Mouse (Mus musculus): ENCODE results near the gene Ppa2. TPM values are rescaled to one million over a fixed set of nuclear protein-coding genes. Genes with fewer than 3 reads are reported as not detected.

Ppa2 gene
- polyA plus RNA-seq, 1 experiment from 2014 or later: 112 TPM

DNA sequence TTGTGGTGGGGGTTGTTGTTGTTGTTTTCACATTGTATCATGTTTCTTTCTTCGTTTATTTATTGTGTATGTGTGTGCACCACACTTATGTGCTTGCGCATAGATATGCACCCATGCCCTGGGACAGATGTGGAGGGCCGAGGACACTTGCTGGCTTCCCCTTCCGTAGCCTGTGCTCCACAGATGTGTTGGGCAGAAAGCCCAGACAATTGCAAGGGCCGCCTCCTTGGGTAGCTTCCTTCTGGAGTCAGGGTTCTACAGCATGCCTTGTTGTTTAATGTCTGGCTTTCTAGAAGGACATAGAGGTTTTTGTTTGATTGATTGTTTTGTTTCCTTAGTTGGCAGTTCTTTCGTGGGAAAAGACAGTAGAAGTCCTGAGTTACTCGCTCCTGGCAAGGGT, 37.6 kb downstream of the Ppa2 start:
- Histone ChIP-seq H3K9ac (no peak overlapping the region), H3K4me1 (replicated peaks) (no peaks in the 10 kb centered on the region), H3K27ac (ENCODE audit: poor library complexity, severe bottlenecking) (no peak overlapping the region), H3K36me3 (peaks cover 33% of the 10 kb centered on the region), H3K27me3 (replicated peaks) (no peaks in the 10 kb centered on the region), H3K4me2 (no peak overlapping the region), H3K4me3 (no peak overlapping the region), H3K9me3 (replicated peaks) (no peaks in the 10 kb centered on the region)
- ATAC-seq (ENCODE audit: insufficient number of reproducible peaks, low FRiP score): no peak
- WGBS: 83% methylated on average over 7 of the region's 7 CpGs

DNA sequence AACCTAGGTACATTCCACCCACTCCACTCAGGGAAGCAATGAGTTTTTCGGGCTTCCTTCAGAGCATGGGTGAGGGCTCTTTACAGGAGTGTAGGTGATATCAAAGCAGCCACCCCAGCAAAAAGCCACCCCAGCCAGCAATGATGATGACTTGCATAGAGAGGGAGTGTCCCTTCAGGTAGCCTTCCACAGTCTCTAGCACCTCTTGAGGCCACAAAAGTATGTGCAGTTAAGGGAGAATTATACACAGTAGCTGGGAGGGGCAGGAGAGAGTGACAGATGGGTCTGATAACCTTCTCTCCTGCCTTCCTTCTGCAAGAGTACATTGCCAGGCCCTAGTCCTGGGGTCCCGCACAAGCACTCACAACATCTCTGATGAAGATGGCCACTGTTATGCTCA, 38.9 kb downstream of the Ppa2 start:
- H3K4me1 ChIP-seq (replicated peaks): no peaks in the 10 kb centered on the region
- H3K4me3 ChIP-seq: no peak overlapping the region
- no peaks in the 10 kb centered on the region for H3K9me3 ChIP-seq (replicated peaks)
- H3K27ac ChIP-seq (ENCODE audit: poor library complexity, severe bottlenecking): no peak overlapping the region
- no peak overlapping the region for H3K4me2 ChIP-seq
- no peak overlapping the region for H3K9ac ChIP-seq
- H3K27me3 ChIP-seq (replicated peaks): no peaks in the 10 kb centered on the region
- WGBS: 87% methylated on average over 2 of the region's 2 CpGs
- H3K36me3 ChIP-seq: peaks cover 33% of the 10 kb centered on the region
- ATAC-seq (ENCODE audit: insufficient number of reproducible peaks, low FRiP score): no peak

DNA sequence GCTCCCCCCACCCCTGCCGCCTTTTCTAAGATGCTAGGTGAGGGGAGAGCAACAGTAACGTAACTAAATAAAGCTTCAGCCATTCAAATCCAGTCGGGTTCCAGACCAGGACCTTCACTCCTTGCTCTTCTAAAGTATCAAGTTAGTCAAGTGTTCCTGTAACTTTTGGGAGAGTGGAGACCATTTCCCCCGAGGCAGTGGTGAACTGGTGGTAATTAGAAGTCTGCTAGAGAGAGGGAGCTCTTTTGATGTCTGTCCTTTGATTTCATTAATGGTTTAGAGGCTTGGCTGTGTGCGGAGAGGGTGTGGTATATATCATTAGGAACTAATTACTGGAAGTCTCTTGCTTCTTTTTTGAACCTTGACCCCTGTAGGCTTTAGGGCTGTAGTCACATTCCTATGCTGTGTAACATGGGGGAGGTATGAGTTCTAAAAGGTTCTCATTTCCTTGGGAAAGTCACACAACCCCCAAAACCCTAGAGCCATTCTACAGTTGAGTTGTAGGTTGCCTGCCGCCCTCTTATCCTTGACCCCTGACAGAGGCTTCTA, 47.6 kb downstream of the Ppa2 start:
- WGBS: 69% methylated on average over 6 of the region's 6 CpGs
- no peaks in the 10 kb centered on the region for H3K27me3 ChIP-seq (replicated peaks)
- peaks cover 7% of the 10 kb centered on the region; the same call in 1 of the 2 replicates for H3K36me3 ChIP-seq
- no peaks in the 10 kb centered on the region for H3K9me3 ChIP-seq (replicated peaks)
- no peak for ATAC-seq (ENCODE audit: insufficient number of reproducible peaks, low FRiP score)
- H3K4me2 ChIP-seq: no peak overlapping the region
- H3K27ac ChIP-seq (ENCODE audit: poor library complexity, severe bottlenecking): no peak overlapping the region
- no peak overlapping the region for H3K4me3 ChIP-seq
- no peaks in the 10 kb centered on the region for H3K4me1 ChIP-seq (replicated peaks)
- no peak overlapping the region for H3K9ac ChIP-seq

DNA sequence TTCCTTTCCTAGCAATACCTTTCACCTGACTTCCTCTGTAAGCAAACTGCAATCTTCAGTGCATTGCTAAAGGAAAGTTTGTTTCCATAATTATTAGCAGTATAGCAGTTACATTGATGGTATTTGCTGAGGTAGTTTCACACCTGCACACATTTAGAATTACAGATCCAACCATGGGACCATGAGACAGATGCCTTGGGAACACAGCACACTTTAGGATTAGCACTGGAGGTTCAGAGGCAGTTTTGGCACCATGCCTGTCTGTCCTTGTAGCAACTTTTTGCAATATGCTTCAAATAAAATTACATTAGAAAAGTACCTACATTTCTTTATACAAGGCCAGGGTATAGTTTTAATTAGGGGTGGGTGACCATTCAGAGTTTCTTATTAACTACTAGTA, 48.1 kb downstream of the Ppa2 start:
- Histone ChIP-seq H3K9ac (no peak overlapping the region), H3K4me1 (replicated peaks) (no peaks in the 10 kb centered on the region), H3K4me2 (no peak overlapping the region), H3K36me3 (peaks cover 7% of the 10 kb centered on the region; the same call in 1 of the 2 replicates), H3K9me3 (replicated peaks) (no peaks in the 10 kb centered on the region), H3K4me3 (no peak overlapping the region), H3K27me3 (replicated peaks) (no peaks in the 10 kb centered on the region), H3K27ac (ENCODE audit: poor library complexity, severe bottlenecking) (no peak overlapping the region)
- ATAC-seq (ENCODE audit: insufficient number of reproducible peaks, low FRiP score): no peak

DNA sequence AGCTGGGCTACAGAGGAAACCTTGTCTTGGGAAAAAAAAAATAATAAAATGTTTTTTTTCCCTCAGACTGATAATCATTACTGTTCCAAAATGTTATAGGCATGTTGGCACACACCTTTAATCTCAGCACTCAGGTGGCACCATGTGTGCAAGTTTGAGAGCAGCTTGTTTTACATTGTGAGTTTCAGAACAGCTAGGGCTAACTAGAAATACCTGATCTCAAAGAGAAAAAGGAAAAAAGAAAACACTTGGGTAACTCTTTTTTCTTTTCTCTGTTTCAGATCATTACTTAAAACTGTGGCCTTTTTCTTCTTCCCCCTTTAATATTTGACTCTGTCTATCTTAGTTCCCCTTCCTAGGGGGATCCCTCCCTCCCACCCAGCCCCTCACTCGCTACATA, 51.5 kb downstream of the Ppa2 start:
- Histone ChIP-seq H3K27me3 (replicated peaks) (no peaks in the 10 kb centered on the region), H3K4me3 (no peak overlapping the region), H3K9me3 (replicated peaks) (no peaks in the 10 kb centered on the region), H3K36me3 (peaks cover 14% of the 10 kb centered on the region), H3K9ac (no peak overlapping the region), H3K4me1 (replicated peaks) (no peaks in the 10 kb centered on the region), H3K4me2 (no peak overlapping the region), H3K27ac (ENCODE audit: poor library complexity, severe bottlenecking) (no peak overlapping the region)
- no peak for ATAC-seq (ENCODE audit: insufficient number of reproducible peaks, low FRiP score)
- 80% methylated on average over 1 of the region's 1 CpGs for WGBS

DNA sequence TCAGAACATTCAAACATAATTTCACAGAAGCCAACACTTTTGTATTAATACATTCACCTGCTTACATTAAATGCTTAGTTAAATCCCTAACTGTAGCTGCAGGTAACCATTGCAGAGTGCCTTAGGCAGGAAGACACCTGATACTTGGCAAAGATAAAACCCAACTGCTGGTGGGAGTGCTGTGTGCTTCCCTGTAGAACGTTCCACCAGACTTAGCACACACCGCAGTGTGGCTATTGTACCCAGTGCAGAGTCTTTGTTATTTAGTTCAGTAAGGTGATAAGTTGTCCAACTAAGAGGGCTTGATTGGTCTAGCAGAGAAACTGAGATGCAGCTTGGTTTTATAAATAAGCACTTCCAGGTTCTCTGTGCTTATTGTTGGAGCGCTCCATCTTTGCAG, 54.2 kb downstream of the Ppa2 start:
- no peak overlapping the region for H3K4me2 ChIP-seq
- no peak for ATAC-seq (ENCODE audit: insufficient number of reproducible peaks, low FRiP score)
- WGBS: 80% methylated on average over 3 of the region's 3 CpGs
- H3K4me1 ChIP-seq (replicated peaks): 0 out of 2 replicates have a peak, but pooled peaks cover 5% of the 10 kb centered on the region
- no peak overlapping the region for H3K4me3 ChIP-seq
- H3K36me3 ChIP-seq: peaks cover 17% of the 10 kb centered on the region
- H3K27me3 ChIP-seq (replicated peaks): no peaks in the 10 kb centered on the region
- no peak overlapping the region for H3K27ac ChIP-seq (ENCODE audit: poor library complexity, severe bottlenecking)
- no peaks in the 10 kb centered on the region for H3K9me3 ChIP-seq (replicated peaks)
- H3K9ac ChIP-seq: no peak overlapping the region

DNA sequence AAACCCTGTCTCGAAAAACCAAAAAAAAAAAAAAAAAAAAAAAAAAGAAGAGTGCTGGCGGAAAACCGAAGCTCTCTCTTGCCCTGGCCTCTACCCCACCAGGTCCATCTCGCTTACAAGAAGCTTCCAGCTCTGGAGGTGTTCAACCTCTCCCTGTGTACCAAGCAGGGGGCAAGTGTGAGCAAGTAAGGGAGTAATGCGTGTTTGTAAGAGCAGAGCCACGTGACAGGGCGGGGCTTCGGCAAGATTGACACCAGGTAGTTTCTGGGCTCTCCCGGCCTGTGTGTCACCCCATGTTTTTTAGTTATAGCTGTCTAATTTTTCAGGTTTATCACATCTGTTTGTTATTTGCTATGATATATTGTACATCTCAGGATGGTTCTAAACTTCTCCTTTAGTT, 56.2 kb downstream of the Ppa2 start:
- H3K27me3 ChIP-seq (replicated peaks): no peaks in the 10 kb centered on the region
- H3K4me3 ChIP-seq: no peak overlapping the region
- 80% methylated on average over 9 of the region's 9 CpGs for WGBS
- H3K36me3 ChIP-seq: peaks cover 15% of the 10 kb centered on the region
- H3K9ac ChIP-seq: no peak overlapping the region
- H3K27ac ChIP-seq (ENCODE audit: poor library complexity, severe bottlenecking): no peak overlapping the region
- H3K4me1 ChIP-seq (replicated peaks): 0 out of 2 replicates have a peak, but pooled peaks cover 5% of the 10 kb centered on the region
- H3K9me3 ChIP-seq (replicated peaks): no peaks in the 10 kb centered on the region
- no peak for ATAC-seq (ENCODE audit: insufficient number of reproducible peaks, low FRiP score)
- no peak overlapping the region for H3K4me2 ChIP-seq

DNA sequence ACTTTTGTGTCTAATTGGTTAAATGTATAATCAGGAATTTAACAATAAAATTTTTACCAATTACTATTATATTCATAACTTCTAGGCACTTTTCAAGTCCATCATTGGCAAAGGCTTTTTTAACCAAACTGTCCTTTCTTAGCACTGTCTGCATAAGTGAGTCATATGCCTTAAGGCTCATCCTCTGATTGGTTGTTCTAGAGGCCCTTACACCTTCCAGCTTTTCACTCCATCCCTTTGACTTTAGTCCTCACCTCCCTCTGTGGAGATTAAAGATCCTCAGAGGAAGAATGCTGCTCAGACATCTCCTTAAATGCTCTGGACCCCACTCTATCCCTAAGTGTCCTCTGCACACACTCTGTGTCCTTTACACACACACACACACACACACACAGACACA, 68.3 kb downstream of the Ppa2 start:
- H3K27ac ChIP-seq (ENCODE audit: poor library complexity, severe bottlenecking): no peak overlapping the region
- H3K27me3 ChIP-seq (replicated peaks): no peaks in the 10 kb centered on the region
- ATAC-seq (ENCODE audit: insufficient number of reproducible peaks, low FRiP score): no peak
- H3K9me3 ChIP-seq (replicated peaks): peaks cover 20% of the 10 kb centered on the region
- no peak overlapping the region for H3K4me2 ChIP-seq
- H3K9ac ChIP-seq: no peak overlapping the region
- H3K4me1 ChIP-seq (replicated peaks): no peaks in the 10 kb centered on the region
- peaks cover 42% of the 10 kb centered on the region for H3K36me3 ChIP-seq
- H3K4me3 ChIP-seq: no peak overlapping the region

DNA sequence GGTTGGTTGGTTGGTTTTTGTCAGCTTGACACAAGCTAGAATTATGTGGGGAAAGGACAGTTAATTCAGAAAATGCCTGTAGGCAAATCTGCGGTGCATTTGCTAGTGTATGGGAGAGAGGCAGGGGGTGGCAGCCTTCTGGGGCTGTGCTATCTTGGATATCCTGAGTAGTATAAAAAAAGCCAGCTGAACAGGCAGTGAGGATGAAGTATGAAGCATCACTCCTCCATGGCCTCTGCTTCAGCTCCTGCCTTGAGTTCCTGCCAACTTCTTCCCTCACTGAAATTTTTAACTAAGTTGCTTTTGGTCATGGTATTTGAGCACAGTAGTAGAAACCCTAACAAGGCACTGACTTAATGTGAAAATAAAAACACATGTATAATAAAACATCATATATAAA, 70.1 kb downstream of the Ppa2 start:
- H3K4me2 ChIP-seq: no peak overlapping the region
- no peaks in the 10 kb centered on the region for H3K27me3 ChIP-seq (replicated peaks)
- peaks cover 35% of the 10 kb centered on the region for H3K36me3 ChIP-seq
- H3K9ac ChIP-seq: no peak overlapping the region
- WGBS: 95% methylated on average over 1 of the region's 1 CpGs
- H3K4me3 ChIP-seq: no peak overlapping the region
- peaks cover 20% of the 10 kb centered on the region for H3K9me3 ChIP-seq (replicated peaks)
- H3K27ac ChIP-seq (ENCODE audit: poor library complexity, severe bottlenecking): no peak overlapping the region
- ATAC-seq (ENCODE audit: insufficient number of reproducible peaks, low FRiP score): no peak
- H3K4me1 ChIP-seq (replicated peaks): peaks cover 4% of the 10 kb centered on the region; the same call in 1 of the 2 replicates

DNA sequence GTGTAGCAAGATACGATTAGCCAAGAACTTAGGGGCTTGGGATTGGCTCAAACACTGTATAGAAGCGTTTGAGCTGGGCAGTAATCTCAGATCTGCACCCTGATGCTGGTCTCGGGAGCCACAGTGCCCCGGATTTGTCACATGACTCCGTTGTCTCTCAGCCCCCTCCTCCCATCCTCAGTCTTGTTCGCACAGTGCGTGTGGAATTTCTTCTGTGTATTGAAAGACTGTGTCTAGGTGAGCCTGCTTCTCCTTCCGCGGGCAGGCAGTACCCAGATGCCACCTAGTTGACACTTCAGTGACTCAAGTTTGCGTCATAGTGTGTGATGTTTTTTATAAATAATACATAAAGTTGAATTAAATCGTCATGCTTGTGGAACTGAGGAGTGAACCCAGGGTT, 71.6 kb downstream of the Ppa2 start:
- Histone ChIP-seq H3K9ac (no peak overlapping the region), H3K4me1 (replicated peaks) (peaks cover 4% of the 10 kb centered on the region; the same call in 1 of the 2 replicates), H3K27me3 (replicated peaks) (no peaks in the 10 kb centered on the region), H3K27ac (ENCODE audit: poor library complexity, severe bottlenecking) (no peak overlapping the region), H3K4me2 (no peak overlapping the region), H3K36me3 (peaks cover 27% of the 10 kb centered on the region), H3K4me3 (no peak overlapping the region), H3K9me3 (replicated peaks) (peaks cover 20% of the 10 kb centered on the region)
- no peak for ATAC-seq (ENCODE audit: insufficient number of reproducible peaks, low FRiP score)
- WGBS: 83% methylated on average over 11 of the region's 11 CpGs

DNA sequence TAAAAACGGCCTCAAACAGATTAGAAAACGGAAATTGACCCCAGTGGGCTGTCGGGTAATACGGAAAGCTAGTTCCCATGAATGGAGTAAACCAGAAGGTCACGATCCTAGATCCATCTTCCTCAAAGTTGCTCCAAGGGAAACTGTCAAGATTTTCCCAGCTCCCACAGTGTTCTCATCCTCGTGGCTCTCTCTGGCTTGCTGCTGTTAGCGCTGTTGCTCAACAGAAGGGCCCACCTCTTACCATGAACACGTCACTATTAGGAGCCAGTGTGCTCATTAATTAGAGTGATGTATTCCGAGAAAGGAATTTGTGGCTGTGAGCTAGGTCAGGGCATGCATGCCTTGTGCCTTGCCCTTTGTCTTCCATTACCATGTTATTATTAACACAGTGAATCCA, 72.2 kb downstream of the Ppa2 start:
- Histone ChIP-seq H3K9me3 (replicated peaks) (peaks cover 20% of the 10 kb centered on the region), H3K36me3 (peaks cover 23% of the 10 kb centered on the region), H3K9ac (no peak overlapping the region), H3K27ac (ENCODE audit: poor library complexity, severe bottlenecking) (no peak overlapping the region), H3K4me3 (no peak overlapping the region), H3K4me2 (no peak overlapping the region), H3K4me1 (replicated peaks) (peaks cover 4% of the 10 kb centered on the region; the same call in 1 of the 2 replicates), H3K27me3 (replicated peaks) (no peaks in the 10 kb centered on the region)
- 76% methylated on average over 9 of the region's 9 CpGs for WGBS
- ATAC-seq (ENCODE audit: insufficient number of reproducible peaks, low FRiP score): no peak

DNA sequence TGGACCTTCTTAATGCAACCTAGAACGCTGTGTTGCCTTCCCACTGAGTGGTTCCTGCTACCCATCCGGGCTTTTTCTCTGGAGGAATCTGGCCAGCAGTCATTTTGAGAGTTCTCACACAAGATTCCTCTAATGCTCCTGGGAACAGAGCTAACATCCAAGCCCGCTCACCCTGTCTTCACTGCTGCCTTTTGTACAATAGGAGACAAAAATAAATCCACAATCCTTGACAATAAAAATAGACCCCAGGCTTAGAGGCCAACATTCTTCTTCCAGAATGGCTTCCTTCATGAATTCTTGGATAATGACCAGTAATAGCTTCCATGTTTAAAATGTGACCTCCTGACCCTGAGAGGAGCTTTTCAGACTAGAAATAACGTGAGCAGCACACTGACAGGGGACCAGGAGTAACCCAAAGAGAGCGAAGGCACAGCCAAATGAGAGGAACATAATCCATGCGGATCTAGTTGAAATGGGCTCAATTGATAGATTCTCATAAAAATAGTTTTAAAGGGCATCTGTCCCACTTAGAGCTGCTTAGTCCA, 74.3 kb downstream of the Ppa2 start:
- H3K4me1 ChIP-seq (replicated peaks): peaks cover 4% of the 10 kb centered on the region; the same call in 1 of the 2 replicates
- H3K36me3 ChIP-seq: peaks cover 4% of the 10 kb centered on the region
- no peaks in the 10 kb centered on the region for H3K27me3 ChIP-seq (replicated peaks)
- ATAC-seq (ENCODE audit: insufficient number of reproducible peaks, low FRiP score): no peak
- no peak overlapping the region for H3K4me2 ChIP-seq
- WGBS: 59% methylated on average over 6 of the region's 6 CpGs
- H3K9me3 ChIP-seq (replicated peaks): 0 out of 2 replicates have a peak, but pooled peaks cover 6% of the 10 kb centered on the region
- no peak overlapping the region for H3K9ac ChIP-seq
- H3K27ac ChIP-seq (ENCODE audit: poor library complexity, severe bottlenecking): no peak overlapping the region
- no peak overlapping the region for H3K4me3 ChIP-seq

All from heart, embryonic 12.5 days (tissue).